Mouse (Mus musculus) bone marrow, adult 2 months (tissue): Measurements from ENCODE around the gene Ssbp3.

Experiments used
- CTCF ChIP-seq: fragments of 200-500 bp; IDR thresholded peaks from 2 replicates; pipeline ENCODE4 v1.5.1; 2011; ENCODE audit warnings: low read length, control low read depth; ENCODE audit not compliant: control insufficient read depth, insufficient read depth
- POLR2A ChIP-seq: fragments of 200-500 bp; IDR thresholded peaks from 2 replicates; pipeline ENCODE4 v1.6.1; 2011; ENCODE audit warnings: low read depth, mild to moderate bottlenecking, control low read depth, low read length, borderline replicate concordance; ENCODE audit not compliant: control insufficient read depth

GRCm38 (mm10) chr4:107052962-107053553 lies 142.6 kb downstream of the Ssbp3 start:
- TF ChIP-seq POLR2A = no peak
- no peak for TF ChIP-seq CTCF
